Mouse (Mus musculus): ENCODE results near the gene Sf1.

The Sf1 gene

DNA sequence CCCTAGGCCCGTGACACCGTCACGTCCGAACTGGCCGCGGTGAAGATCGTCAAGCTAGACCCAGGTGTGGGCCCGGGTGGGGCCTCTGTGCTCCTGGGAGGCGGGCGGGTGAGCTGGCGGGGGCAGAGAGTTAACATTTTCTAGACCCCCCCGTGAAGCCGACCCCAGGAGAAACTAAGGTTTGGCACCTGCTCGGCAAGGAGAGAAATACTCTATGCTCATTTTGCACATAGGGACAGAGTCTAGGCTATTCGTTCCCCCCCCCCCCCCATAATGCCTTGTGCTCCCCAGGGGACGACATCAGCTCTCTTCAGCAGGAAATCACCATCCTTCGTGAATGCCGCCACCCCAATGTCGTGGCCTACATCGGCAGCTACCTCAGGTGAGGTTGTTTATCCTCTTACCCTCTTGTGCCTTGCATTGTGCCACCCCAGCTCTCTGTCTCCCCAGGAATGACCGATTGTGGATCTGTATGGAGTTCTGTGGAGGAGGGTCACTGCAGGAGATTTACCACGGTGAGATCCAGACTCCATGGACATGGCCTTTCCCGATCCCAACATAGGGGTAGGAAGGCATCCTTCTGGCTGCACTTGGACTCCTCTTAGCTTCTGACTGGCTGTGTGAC lies 21.9 kb upstream of the Sf1 start:
- DNase-seq (ENCODE audit: low read depth, low spot score) = no peak

GRCm38 (mm10) chr19:6342276-6342933 lies 21.1 kb upstream of the Sf1 start:
- DNase-seq (ENCODE audit: low read depth, low spot score) = no peak

- DNase-seq (ENCODE audit: low read depth, low spot score) = no peak
These were observed 20.2 kb upstream of the Sf1 start for GRCm38 (mm10) chr19:6343066-6343925.

- no peak for DNase-seq (ENCODE audit: low read depth, low spot score)
These were observed 19.5 kb upstream of the Sf1 start for GRCm38 (mm10) chr19:6343996-6344395.

- DNase-seq (ENCODE audit: low read depth, low spot score) = no peak
These were observed 17.5 kb upstream of the Sf1 start for GRCm38 (mm10) chr19:6346023-6346422.

DNA sequence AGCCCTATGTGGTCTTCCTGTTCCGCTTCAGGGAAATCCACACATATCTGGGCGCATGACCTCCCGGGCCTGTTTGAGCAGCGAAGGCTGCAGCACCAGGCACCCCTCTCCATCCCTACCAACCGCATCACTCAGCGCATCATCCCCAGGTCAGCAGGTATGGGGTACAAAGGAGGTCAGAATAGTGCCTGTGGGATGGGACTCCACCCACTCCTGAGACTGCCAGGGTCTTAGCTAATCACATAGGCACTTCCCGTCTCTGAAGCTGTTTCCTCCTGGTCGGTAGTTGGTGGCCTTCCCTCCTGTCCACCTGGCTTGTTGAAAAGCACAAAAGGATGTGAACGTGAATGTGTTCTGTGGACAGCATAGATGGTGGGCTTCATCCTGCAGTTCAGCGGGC lies 16.8 kb upstream of the Sf1 start:
- no peak for DNase-seq (ENCODE audit: low read depth, low spot score)

DNA sequence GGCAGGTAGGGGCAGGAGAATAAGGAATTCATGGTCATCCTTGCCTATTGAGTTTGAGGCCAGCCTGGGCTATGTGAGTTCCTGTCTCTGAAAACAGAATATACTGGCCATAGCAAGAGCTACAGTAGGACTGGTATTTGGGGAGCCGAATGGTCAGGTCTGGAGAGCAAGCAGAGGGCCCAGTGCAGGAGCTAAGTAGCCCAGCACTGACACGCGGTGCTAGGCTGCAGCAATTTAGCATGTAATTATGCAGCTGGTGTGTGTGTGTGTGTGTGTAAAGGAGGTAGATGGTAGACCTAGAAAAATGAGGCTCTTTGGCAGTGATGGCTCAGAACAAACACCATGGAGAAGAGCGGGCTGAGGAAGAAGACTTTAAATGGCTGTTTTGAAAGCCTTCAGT lies 15.9 kb upstream of the Sf1 start:
- DNase-seq (ENCODE audit: low read depth, low spot score) = no peak

- no peak for DNase-seq (ENCODE audit: low read depth, low spot score)
These were observed 14.8 kb upstream of the Sf1 start for GRCm38 (mm10) chr19:6348717-6349116.

GRCm38 (mm10) chr19:6349215-6349983 lies 14.1 kb upstream of the Sf1 start:
- no peak for DNase-seq (ENCODE audit: low read depth, low spot score)

GRCm38 (mm10) chr19:6351431-6352106 lies 11.9 kb upstream of the Sf1 start:
- no peak for DNase-seq (ENCODE audit: low read depth, low spot score)

DNA sequence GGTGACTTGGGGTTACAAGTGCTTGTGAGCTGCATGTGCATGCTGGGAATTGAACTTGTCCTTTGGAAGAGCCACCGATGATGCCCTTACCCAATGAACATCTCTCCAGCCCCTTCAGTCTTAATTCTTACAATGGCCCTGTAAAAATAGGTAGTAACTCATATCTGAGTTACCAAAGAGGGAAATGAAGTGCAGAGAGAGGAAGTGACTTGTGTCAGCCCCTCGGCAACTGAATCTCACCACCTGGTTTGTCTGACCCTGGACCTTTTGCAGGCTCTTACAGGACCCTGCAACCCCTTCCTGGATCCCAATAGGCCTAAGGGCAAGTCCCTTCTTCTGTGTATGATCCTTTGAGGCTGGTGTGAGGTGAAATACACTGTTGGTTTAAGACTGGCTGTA lies 11.4 kb upstream of the Sf1 start:
- DNase-seq (ENCODE audit: low read depth, low spot score) = no peak

DNA sequence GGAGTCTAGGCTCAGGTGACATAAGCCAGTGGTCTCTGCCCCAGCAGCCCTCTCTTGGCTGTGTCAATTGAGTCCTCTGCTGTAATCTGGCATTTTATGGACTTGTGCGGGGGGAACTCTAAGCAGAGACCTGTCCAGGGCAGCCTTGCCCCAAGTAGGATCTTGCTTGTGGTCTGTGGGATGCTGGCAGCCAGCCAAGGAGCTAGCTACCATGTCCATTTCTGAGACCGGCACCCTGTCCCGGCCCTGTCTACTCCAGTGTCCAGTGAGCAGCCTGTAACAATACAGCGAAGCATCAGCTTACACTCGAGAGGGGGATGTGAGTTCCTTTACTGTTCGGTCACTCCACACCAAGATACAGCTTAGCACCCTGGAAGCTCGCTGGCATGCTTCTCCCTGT lies 9.5 kb upstream of the Sf1 start:
- DNase-seq (ENCODE audit: low read depth, low spot score) = no peak

GRCm38 (mm10) chr19:6361291-6361690 lies 2.2 kb upstream of the Sf1 start:
- no peak for DNase-seq (ENCODE audit: low read depth, low spot score)

GRCm38 (mm10) chr19:6363091-6363410 lies 439 bp upstream of the Sf1 start:
- no peak for DNase-seq (ENCODE audit: low read depth, low spot score)

DNA sequence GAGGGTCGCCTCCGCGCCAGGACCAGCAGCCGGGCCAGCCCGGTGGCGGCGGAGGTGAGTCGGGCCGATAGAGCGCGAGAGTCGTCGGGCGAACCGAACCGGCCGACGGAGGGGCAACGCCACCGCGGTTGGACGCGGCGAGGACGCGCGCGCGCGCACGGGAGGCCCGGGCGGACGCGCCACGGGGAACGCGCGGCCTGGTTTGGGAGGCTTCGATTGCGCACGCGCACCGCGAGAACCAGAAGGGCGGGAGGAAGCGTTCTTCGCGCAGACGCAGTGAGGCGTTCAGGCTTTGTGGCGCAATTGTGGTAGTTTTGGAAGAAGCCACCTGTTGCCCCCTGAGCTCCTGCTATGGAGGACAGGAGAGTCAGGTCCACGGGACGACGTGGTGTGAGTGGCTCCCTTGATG lies 831 bp downstream of the Sf1 start:
- peak; percentile 95 for DNase-seq (ENCODE audit: low read depth, low spot score)

GRCm38 (mm10) chr19:6364842-6365241 lies 1.4 kb downstream of the Sf1 start:
- no peak for DNase-seq (ENCODE audit: low read depth, low spot score)

- DNase-seq (ENCODE audit: low read depth, low spot score) = no peak
These were observed 6.7 kb downstream of the Sf1 start for GRCm38 (mm10) chr19:6370175-6370574.

- DNase-seq (ENCODE audit: low read depth, low spot score) = no peak
These were observed 8.9 kb downstream of the Sf1 start for GRCm38 (mm10) chr19:6372433-6372832.

- DNase-seq (ENCODE audit: low read depth, low spot score) = peak; percentile 84
These were observed 10.3 kb downstream of the Sf1 start for GRCm38 (mm10) chr19:6373539-6374400.

GRCm38 (mm10) chr19:6374571-6374970 lies 11.1 kb downstream of the Sf1 start:
- DNase-seq (ENCODE audit: low read depth, low spot score) = no peak

All from ZHBTc4 (cell line).